Mouse (Mus musculus): ENCODE results near the gene Guca1b.

GRCm38 (mm10) chr17:47381917-47382316 is 3.3 kb upstream of the Guca1b start:
- TF ChIP-seq CTCF (IDR thresholded peaks at IDR 0.05; ENCODE audit: control insufficient read depth, insufficient read depth, low read length): no peak
- no peak for TF ChIP-seq POLR2A (IDR thresholded peaks at IDR 0.05; ENCODE audit: borderline replicate concordance, control insufficient read depth, low read depth, low read length)

Data from bone marrow, adult 2 months (tissue).